Mouse (Mus musculus): ENCODE measurements around the gene Stau1. TPM values are rescaled to one million over a fixed set of nuclear protein-coding genes. Genes with fewer than 3 reads are reported as not detected.

Gene Stau1
- polyA plus RNA-seq, 1 experiment from 2014 or later: 114 TPM

DNA sequence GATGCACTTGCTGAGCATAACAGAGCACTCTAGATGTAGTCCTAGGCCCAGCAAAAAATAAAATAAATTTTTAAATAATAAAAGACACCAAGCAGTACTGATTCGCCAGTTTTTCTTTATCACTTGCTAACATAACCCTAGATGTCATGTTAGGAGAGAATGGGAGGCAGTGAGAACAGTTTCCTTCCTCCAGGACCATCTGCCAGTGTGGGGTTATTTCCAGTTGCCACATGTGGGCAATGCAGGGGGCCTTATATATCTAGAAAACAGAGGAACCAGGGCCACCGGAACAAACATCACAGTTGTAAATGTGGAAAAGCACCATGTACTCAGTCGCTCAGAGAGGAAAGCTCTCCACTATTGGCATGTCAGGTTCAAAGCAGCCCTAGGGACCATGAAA is 18.6 kb downstream of the Stau1 start:
- peaks cover 43% of the 10 kb centered on the region for H3K4me1 ChIP-seq
- WGBS: 60% methylated on average over 3 of the region's 3 CpGs
- ATAC-seq (ENCODE audit: low FRiP score, low read depth): no peak
- no peaks in the 10 kb centered on the region for H3K36me3 ChIP-seq
- H3K4me3 ChIP-seq: no peak overlapping the region
- H3K9me3 ChIP-seq: 0 out of 2 replicates have a peak, but pooled peaks cover 4% of the 10 kb centered on the region
- H3K27ac ChIP-seq: peak overlapping the region; percentile 72; the same call in 1 of the 2 replicates
- peak overlapping the region; percentile 3; the same call in 1 of the 2 replicates for H3K9ac ChIP-seq
- H3K27me3 ChIP-seq: no peaks in the 10 kb centered on the region
- H3K4me2 ChIP-seq (replicated peaks): no peak overlapping the region

DNA sequence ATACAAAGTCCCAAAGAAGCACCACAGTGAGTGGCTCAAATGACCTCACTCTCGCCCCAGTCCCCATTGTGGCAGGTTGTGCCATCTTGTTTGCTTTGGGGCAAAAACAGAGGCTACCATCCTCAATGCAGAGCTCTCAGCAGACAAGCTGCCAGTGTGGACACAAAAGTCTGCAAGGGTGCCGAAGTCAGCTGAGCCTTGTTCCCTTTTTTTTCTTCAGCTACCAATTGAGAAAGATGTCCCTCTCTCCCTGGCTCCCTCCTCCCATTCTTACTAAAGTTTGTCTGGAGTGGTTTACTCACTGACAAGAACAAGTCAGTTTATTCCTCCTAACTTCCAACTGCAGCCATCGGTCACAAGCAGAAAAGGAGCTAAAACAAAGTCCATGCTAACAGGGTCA is 19.7 kb downstream of the Stau1 start:
- H3K27ac ChIP-seq: peak overlapping the region; percentile 72
- H3K4me3 ChIP-seq: no peak overlapping the region
- peak overlapping the region; percentile 3; the same call in 1 of the 2 replicates for H3K9ac ChIP-seq
- H3K4me2 ChIP-seq (replicated peaks): peak overlapping the region; percentile 38
- no peaks in the 10 kb centered on the region for H3K9me3 ChIP-seq
- H3K4me1 ChIP-seq: peaks cover 43% of the 10 kb centered on the region
- no peak for ATAC-seq (ENCODE audit: low FRiP score, low read depth)
- H3K36me3 ChIP-seq: no peaks in the 10 kb centered on the region
- no peaks in the 10 kb centered on the region for H3K27me3 ChIP-seq
- WGBS: 71% methylated on average over 3 of the region's 3 CpGs

DNA sequence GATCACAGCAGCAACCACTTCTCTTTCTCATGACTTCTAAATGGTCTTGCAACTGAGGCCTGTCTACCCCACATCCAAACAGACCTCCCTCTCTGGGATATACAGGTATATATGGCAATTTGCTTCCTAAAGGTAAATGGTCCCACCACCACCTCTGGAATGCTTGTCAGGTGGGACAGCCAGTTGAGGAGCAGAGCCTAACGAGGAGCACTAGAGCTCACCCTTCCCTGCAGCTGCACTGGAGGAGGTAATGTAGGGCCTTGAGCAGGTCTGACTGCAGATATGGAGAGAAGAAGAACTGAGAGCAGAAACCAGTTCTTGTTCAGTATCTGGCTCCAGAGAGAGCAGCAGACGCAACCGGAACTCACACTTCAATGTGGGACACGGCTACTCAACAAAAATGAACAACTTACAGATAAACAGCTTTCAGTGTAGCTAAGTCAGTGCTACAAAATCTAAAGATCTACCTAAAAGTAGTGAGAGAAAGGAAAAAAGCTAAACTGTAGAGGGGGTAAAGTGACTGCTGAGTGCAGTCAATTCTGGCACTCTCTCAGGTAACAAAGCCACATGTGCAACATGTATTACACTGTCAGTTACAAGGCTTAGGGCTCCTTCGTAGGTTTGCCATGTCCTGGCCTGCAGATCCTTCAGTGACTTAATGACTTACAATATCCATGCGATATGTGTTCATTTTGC is 21.8 kb downstream of the Stau1 start:
- no peak overlapping the region for H3K4me3 ChIP-seq
- no peak for ATAC-seq (ENCODE audit: low FRiP score, low read depth)
- no peaks in the 10 kb centered on the region for H3K27me3 ChIP-seq
- H3K4me2 ChIP-seq (replicated peaks): no peak overlapping the region
- H3K4me1 ChIP-seq: peaks cover 43% of the 10 kb centered on the region
- H3K9ac ChIP-seq: no peak overlapping the region
- 62% methylated on average over 6 of the region's 6 CpGs for WGBS
- no peaks in the 10 kb centered on the region for H3K9me3 ChIP-seq
- H3K36me3 ChIP-seq: no peaks in the 10 kb centered on the region
- no peak overlapping the region; the same call in 1 of the 2 replicates for H3K27ac ChIP-seq

DNA sequence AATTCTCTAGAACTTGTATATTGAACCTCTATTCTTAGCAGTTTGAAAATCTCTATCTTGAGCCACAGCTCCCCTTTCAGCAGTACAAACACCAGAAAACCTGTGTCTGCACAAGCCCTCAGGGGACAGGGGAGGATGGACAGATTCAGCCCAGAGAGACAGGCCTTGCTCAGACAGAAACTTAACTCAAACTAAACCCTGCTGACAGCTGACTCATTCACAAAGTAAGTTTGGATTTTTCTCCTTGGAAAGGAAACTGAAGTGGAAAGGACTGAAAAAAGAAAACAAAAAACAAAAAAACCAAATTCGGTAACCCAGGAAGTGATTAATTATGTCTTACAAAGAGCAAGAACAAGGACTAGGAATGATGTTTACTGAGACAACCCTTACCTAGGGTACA is 22.9 kb downstream of the Stau1 start:
- H3K27me3 ChIP-seq: no peaks in the 10 kb centered on the region
- H3K4me1 ChIP-seq: peaks cover 42% of the 10 kb centered on the region
- H3K4me2 ChIP-seq (replicated peaks): no peak overlapping the region
- no peaks in the 10 kb centered on the region for H3K36me3 ChIP-seq
- no peak for ATAC-seq (ENCODE audit: low FRiP score, low read depth)
- no peaks in the 10 kb centered on the region for H3K9me3 ChIP-seq
- 53% methylated on average over 1 of the region's 1 CpGs for WGBS
- no peak overlapping the region for H3K4me3 ChIP-seq
- H3K9ac ChIP-seq: no peak overlapping the region
- H3K27ac ChIP-seq: no peak overlapping the region

DNA sequence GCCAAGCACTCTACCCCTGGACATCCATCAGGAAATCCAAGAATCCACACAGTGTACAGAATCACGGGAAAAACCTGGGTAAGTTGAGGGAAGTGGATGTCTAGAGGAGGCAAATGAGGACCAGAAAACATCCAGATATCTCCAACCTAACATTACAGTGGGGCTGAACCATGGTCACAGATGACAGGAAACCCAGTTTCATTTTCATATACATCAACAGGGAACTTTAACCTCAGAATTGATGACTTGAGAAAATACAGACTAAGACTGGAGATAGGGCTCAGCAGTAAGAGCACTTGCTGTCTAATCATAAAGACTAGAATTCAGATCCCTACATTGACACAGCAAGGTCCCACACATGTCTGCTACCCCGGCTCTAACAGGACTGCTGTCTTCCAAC is 31.3 kb downstream of the Stau1 start:
- 86% methylated on average over 2 of the region's 2 CpGs for WGBS
- Histone ChIP-seq H3K9me3 (no peaks in the 10 kb centered on the region), H3K4me2 (replicated peaks) (no peak overlapping the region), H3K4me3 (no peak overlapping the region), H3K9ac (no peak overlapping the region), H3K27me3 (no peaks in the 10 kb centered on the region), H3K27ac (no peak overlapping the region), H3K36me3 (peaks cover 31% of the 10 kb centered on the region), H3K4me1 (no peaks in the 10 kb centered on the region)
- ATAC-seq (ENCODE audit: low FRiP score, low read depth): no peak

DNA sequence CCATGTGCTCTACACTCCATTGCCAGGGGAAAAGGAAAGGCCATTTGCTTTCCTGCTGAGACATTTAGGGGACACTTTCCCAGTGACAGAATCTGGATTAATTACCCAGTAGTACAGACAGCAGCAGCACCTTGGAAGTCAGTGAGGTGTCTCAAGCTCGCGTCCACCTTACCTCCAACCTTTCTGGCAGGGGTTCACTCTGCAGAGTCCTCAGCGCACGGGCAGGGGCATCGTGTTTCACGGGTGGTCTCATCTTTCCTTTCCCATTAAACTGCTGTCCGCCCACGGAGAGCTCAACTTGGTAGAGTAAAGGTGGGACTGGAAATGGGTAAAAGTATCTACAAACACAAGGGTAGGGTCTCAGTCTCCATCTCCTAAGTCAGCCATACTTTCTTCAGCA is 32.8 kb downstream of the Stau1 start:
- 59% methylated on average over 8 of the region's 8 CpGs for WGBS
- H3K4me1 ChIP-seq: no peaks in the 10 kb centered on the region
- H3K9ac ChIP-seq: no peak overlapping the region

DNA sequence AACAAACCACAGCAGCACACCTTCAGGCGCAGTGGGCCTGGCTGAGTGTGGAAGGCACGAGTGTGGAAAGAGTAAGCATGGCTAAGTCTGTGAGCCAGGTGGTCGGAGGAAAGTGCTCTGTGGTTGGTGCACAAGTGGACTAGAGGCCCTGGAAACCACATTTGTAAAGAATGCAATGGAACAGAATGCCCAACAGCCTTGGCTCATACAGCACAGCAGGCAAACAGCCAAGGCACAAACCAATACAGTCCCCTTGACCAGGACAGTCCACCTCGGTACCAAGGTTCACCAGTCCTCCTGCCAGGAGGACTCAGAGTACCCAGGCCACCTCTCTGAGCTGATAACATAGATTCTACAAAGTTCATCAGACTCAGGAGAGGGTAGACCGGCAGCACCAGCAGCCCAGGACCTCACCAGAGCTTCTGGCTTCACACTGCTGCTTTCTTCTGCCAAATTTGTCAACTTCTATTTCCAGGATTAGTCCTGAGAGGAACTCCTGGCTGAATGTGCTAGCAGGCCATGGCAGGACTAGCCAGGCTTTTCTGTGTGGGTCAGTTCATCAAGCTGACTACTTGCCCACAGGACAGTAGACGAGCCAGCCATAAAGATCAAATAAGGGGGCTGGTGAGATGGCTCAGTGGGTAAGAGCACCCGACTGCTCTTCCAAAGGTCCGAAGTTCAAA is 35.3 kb downstream of the Stau1 start:
- 82% methylated on average over 8 of the region's 8 CpGs for WGBS

More for the DNA sequence above, 32.8 kb downstream of the Stau1 start:
- no peak overlapping the region for H3K27ac ChIP-seq
- H3K36me3 ChIP-seq: peaks cover 46% of the 10 kb centered on the region
- H3K4me2 ChIP-seq (replicated peaks): no peak overlapping the region
- H3K4me3 ChIP-seq: no peak overlapping the region
- H3K9me3 ChIP-seq: no peaks in the 10 kb centered on the region
- H3K27me3 ChIP-seq: no peaks in the 10 kb centered on the region
- no peak for ATAC-seq (ENCODE audit: low FRiP score, low read depth)

DNA sequence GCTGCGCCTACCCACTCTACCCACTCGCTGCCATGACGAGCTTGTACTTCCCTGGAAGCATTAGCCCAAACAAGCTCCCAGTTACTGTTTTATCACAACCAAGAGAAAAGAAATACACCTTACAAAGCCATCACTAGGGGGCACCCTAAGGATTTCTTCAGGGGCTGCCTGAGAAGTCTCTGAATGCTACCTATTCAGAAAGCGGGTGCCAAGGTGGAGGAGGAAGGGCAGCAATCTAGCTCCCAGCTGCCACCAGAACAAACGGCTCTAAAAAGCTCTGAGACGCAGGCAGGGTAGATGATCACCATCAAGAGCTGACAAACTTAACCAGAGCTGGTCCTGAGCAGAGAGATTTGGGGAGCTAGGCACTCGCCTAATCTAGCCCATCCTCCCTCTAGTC is 39.3 kb downstream of the Stau1 start:
- no peak for ATAC-seq (ENCODE audit: low FRiP score, low read depth)
- H3K4me3 ChIP-seq: no peak overlapping the region
- no peaks in the 10 kb centered on the region for H3K27me3 ChIP-seq
- H3K4me1 ChIP-seq: no peaks in the 10 kb centered on the region
- no peak overlapping the region for H3K27ac ChIP-seq
- 63% methylated on average over 7 of the region's 7 CpGs for WGBS
- no peak overlapping the region for H3K4me2 ChIP-seq (replicated peaks)
- H3K9me3 ChIP-seq: no peaks in the 10 kb centered on the region
- peaks cover 96% of the 10 kb centered on the region for H3K36me3 ChIP-seq
- H3K9ac ChIP-seq: no peak overlapping the region

More for the DNA sequence above, 35.3 kb downstream of the Stau1 start:
- Histone ChIP-seq H3K27ac (no peak overlapping the region), H3K4me1 (no peaks in the 10 kb centered on the region), H3K9ac (no peak overlapping the region), H3K27me3 (no peaks in the 10 kb centered on the region), H3K36me3 (peaks cover 71% of the 10 kb centered on the region), H3K9me3 (no peaks in the 10 kb centered on the region), H3K4me3 (no peak overlapping the region), H3K4me2 (replicated peaks) (no peak overlapping the region)
- ATAC-seq (ENCODE audit: low FRiP score, low read depth): no peak

DNA sequence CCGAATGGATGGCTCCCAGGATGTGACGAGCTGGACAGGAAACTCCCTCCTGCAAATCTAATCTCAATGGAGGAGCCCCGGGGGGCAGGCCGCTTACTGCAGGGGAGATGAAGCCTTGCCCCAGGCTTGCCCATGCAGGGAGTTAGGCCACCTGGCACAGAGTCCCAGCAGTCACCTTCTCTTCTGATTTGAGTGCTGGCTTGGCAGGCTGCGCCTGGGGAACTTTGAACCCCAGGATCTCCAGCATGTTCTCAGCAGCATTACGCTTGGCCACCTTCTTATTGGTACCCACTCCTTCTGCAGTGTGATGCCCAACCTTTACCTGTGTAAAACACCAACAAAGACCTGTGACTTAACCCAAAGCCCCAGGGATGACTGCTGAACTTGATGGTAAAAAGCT is 43.9 kb downstream of the Stau1 start:
- WGBS: 83% methylated on average over 6 of the region's 6 CpGs
- Histone ChIP-seq H3K36me3 (peaks cover 99% of the 10 kb centered on the region), H3K9me3 (no peaks in the 10 kb centered on the region), H3K9ac (no peak overlapping the region), H3K4me2 (replicated peaks) (no peak overlapping the region), H3K27me3 (no peaks in the 10 kb centered on the region), H3K4me3 (no peak overlapping the region), H3K27ac (no peak overlapping the region), H3K4me1 (no peaks in the 10 kb centered on the region)
- ATAC-seq (ENCODE audit: low FRiP score, low read depth): no peak

DNA sequence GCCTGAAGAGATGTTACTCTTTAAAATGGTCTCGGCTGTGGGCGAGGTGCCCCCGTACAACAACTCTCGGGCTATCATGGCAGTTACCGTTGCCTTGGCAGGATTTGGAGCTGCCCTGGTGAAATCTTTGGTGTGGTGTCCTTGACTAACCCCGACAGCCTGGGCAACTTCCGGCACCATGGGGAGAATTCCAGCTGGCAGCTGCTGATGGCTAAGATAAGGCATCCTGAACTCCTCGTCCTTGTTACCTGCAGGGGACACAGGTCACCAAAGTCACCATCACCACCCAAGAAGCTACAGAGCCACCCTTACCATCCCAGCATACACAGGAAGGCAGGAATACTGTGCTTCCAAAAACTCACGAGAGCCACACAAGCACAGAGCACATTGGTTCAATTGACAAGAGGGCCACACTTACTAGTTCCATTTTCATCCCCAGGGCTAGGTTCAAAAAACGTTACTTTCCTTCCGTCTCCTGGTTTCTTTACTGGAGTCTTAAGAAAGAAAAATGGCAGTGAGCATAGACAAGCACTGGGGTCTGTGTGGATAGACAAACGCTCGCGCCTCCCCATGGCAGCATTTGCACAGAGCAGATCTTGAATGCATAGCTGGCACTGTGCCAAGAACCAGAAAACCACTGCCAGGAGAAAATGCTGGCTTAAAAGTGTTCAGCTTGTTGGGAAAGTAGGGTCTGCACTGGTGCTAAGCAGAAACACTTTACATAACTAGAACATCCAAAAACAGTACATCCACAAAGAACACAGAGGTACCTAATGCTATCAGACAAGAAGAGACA is 45.0 kb downstream of the Stau1 start:
- Histone ChIP-seq H3K36me3 (peaks cover 97% of the 10 kb centered on the region), H3K27ac (no peak overlapping the region; the same call in 1 of the 2 replicates), H3K4me2 (replicated peaks) (no peak overlapping the region), H3K4me1 (no peaks in the 10 kb centered on the region), H3K9me3 (no peaks in the 10 kb centered on the region), H3K9ac (no peak overlapping the region), H3K27me3 (no peaks in the 10 kb centered on the region), H3K4me3 (no peak overlapping the region)
- no peak for ATAC-seq (ENCODE audit: low FRiP score, low read depth)
- WGBS: 84% methylated on average over 14 of the region's 14 CpGs

DNA sequence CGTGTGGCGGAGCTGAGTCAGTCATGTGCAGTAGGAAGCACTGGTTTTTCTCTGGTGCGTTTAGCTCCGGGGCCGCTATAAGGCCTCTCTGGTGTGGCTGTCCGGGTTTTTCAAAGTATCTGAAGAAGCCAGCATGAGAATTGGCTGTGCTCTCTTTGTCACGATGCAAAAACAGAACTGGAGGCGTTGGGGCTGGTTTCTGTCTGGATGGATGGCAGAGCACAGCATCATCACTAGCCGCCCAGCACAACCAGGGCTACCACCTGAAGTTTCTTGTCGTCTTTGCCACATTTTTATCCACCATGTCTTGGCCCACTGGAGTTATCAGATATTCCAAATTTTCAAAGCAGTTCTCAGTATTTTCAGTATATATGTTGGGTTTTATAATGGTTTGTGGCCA is 47.2 kb downstream of the Stau1 start:
- Histone ChIP-seq H3K9ac (no peak overlapping the region), H3K4me3 (no peak overlapping the region), H3K36me3 (peaks cover 88% of the 10 kb centered on the region), H3K27ac (no peak overlapping the region), H3K9me3 (no peaks in the 10 kb centered on the region), H3K4me2 (replicated peaks) (no peak overlapping the region), H3K4me1 (no peaks in the 10 kb centered on the region), H3K27me3 (no peaks in the 10 kb centered on the region)
- 90% methylated on average over 10 of the region's 10 CpGs for WGBS
- ATAC-seq (ENCODE audit: low FRiP score, low read depth): no peak

DNA sequence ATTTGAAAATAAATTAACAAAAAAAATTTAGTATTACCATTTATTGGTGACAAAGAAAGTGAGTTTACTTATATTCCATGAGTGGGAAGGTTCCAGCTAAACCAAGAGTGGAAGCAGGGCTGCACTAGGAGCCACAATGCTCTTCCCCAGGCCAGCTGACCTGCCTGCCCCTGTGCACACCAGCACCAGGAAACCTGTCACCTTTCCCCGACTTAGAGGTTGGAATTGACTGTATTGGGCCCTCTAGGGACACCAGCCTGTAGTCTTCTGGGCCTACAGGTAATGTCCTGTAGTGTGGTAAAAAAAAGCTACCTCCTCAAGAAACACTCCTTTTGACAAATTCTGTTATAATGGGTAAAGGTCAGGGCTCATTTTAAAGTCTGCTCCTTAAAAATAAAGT is 47.9 kb downstream of the Stau1 start:
- H3K4me2 ChIP-seq (replicated peaks): no peak overlapping the region
- H3K27me3 ChIP-seq: no peaks in the 10 kb centered on the region
- ATAC-seq (ENCODE audit: low FRiP score, low read depth): no peak
- no peak overlapping the region for H3K27ac ChIP-seq
- no peak overlapping the region for H3K4me3 ChIP-seq
- no peaks in the 10 kb centered on the region for H3K4me1 ChIP-seq
- no peaks in the 10 kb centered on the region for H3K9me3 ChIP-seq
- H3K36me3 ChIP-seq: peaks cover 88% of the 10 kb centered on the region
- no peak overlapping the region for H3K9ac ChIP-seq
- WGBS: 50% methylated on average over 1 of the region's 1 CpGs
